Mouse (Mus musculus): ENCODE data around the gene Eif1ad.

The Eif1ad gene

GRCm38 (mm10) chr19:5419630-5420029 is 53.1 kb downstream of the Eif1ad start:
- no peak for DNase-seq (ENCODE audit: low spot score)

- no peak for DNase-seq (ENCODE audit: low spot score)
Measured at GRCm38 (mm10) chr19:5420579-5420978, 54.0 kb downstream of the Eif1ad start.

All from spleen, adult 12 weeks (tissue).